Mouse (Mus musculus): ENCODE data around the gene Ckap2l. TPM values are rescaled to one million over a fixed set of nuclear protein-coding genes. Genes with fewer than 3 reads are reported as not detected.

Gene Ckap2l
- polyA plus RNA-seq, 1 experiment from 2014 or later: 29.6 TPM

- no peak for DNase-seq (ENCODE audit: low spot score)
Observed at GRCm38 (mm10) chr2:129265316-129265715, 31.7 kb downstream of the Ckap2l start.

DNA sequence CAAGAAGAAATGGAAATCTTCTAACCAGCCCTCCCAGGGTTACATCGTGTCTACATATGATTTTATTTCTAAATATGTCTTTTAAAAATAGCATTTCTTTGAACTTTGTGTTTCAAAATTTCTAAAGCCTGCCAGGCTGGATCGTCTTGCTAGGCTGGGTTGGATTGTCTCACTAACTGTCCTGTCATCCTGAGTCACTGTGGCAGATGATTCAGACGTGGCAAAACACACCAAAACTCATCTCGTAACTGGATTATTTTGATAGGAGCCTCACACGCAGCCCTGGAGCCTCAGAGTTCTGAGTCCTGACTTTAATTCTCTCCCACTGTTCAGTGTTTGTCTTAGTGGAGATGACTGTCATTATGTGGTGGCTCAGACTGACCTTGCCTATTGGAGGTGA is 33.9 kb downstream of the Ckap2l start:
- DNase-seq (ENCODE audit: low spot score): no peak

GRCm38 (mm10) chr2:129261151-129261794 is 35.7 kb downstream of the Ckap2l start:
- no peak for DNase-seq (ENCODE audit: low spot score)

- DNase-seq (ENCODE audit: low spot score): no peak
Observed at GRCm38 (mm10) chr2:129260646-129261045, 36.4 kb downstream of the Ckap2l start.

DNA sequence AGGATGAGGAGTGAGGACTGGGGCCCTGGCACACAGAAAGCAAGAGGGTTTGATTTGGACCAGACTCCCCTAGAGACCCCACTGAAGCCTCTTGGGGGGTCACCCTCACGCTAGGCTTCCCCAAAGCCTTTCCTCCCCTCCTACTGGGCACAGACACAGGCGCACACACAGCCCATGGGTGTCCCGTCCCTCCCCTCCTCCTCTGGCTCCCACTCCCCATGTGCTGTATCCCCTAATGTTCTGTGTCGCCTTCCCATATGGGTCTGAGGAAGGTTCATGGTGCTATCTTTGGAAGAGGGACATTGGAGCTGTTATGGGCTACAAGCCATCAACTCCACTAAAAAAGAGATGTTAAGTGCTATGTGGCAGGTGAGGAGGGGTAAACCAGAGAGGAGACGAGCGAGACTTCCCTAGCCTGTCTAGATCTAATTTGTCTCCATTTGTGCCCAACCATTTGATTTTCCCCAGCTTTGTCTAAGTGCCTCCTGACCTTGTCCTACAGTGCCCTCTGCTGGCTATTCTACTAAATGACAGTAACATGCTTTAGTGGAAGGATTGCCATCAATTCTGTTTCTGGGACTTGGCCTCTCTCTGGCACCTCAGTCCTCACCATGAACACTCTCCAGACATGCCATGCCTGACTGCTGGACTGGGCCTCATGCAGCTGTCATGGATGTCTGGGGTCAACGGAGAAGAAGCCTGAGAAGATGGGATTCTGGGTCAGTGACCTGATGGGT is 38.4 kb downstream of the Ckap2l start:
- peak; percentile 83 for DNase-seq (ENCODE audit: low spot score)

DNA sequence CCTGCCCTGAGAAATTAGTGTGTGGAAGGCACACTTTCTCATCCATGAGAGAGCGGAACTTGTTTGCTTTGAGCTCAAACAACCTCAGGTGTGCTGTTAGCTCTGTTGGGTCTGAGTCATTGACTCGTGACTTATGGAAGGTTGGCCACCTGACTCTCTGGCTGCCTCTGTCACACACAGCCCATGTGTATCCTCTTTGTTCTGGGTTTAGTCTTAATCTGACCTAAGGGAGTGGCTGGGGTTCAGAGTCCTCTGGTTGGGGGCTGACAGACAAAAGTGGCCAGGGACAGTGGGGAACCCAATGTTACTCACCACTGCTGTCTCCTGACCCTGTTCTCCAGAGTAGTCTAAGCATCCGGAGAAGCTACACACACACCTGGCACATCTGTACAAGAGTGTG is 39.0 kb downstream of the Ckap2l start:
- no peak for DNase-seq (ENCODE audit: low spot score)

DNA sequence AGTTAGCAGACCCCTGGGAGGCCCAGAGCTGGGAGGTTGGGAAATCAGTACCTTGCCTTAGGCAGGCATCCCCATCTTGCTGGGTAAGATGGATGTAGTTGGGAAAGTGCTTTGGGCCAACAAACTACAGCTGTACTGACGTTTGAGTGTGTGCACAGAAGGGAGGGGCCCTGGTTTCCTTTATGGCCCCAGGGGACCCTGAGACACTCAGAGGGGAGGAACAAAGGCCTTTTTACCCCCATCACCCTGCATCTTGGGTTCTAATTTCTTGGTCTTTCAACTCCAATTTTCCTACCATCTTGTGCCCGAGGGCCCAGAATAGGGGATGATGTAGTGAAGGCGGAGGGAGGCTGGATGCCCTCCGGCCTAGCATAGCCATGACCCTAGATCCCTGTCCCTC is 41.0 kb downstream of the Ckap2l start:
- no peak for DNase-seq (ENCODE audit: low spot score)

- DNase-seq (ENCODE audit: low spot score): no peak
Observed at GRCm38 (mm10) chr2:129254076-129254475, 42.9 kb downstream of the Ckap2l start.

DNA sequence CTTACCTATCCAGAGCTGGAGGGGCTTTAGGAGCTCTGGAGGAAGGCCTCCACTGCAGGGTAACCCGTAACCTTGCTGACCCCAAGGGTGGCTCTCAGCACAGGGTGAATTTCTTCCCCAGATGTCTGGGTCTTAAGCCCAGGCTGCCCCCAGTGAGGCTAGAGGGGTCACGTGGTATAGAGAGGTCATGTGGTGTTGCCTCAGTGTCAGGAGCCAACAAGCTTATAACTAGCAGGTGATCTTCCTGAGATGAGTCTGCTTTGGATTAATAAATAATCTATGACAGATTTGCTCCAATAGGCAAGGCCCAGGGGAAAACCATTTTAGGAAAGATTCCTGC is 43.4 kb downstream of the Ckap2l start:
- no peak for DNase-seq (ENCODE audit: low spot score)

- no peak for DNase-seq (ENCODE audit: low spot score)
Observed at GRCm38 (mm10) chr2:129252836-129253630, 44.0 kb downstream of the Ckap2l start.

- no peak for DNase-seq (ENCODE audit: low spot score)
Observed at GRCm38 (mm10) chr2:129249321-129249720, 47.7 kb downstream of the Ckap2l start.

DNA sequence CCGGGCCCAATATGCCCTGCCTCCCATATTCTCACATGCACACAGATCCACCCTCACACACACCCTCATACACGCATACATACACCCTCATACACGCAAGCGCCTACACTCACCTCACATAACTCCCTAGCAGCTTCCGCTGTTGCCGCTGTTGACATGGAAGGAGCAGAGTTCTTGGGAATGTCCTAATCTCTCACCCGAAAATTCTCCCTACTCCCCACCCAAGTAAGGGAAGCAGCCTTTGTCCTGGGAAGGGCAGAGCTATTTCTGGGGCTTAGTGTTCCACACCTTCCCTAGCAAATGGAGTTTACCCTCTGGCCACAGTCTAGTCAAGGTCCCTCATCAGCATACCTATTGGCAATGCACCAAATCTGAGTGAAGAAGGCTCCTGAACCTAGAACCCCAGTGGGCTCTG is 49.3 kb downstream of the Ckap2l start:
- DNase-seq (ENCODE audit: low spot score): no peak

DNA sequence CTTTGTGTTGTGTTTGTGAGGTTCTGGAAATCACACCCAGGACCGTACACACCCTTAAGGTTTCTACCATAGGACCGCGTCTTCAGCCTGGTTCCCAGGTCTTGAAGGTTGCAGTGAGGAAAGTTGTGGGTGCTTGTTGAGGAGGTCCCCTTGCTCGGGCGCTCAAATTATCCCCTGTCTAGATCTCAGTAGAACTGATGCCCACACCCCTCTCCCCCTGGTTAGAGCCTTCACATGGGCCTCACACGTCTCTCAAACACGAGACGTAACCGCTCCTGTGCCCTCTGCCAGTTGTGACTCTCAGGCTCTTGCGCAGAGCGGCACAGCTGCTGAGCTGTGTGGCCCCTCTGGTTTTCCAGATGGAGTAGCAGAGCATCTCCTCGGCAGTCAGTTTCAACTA is 50.1 kb downstream of the Ckap2l start:
- no peak for DNase-seq (ENCODE audit: low spot score)

GRCm38 (mm10) chr2:129246436-129246835 is 50.6 kb downstream of the Ckap2l start:
- DNase-seq (ENCODE audit: low spot score): no peak

- DNase-seq (ENCODE audit: low spot score): no peak
Observed at GRCm38 (mm10) chr2:129245618-129246017, 51.4 kb downstream of the Ckap2l start.

DNA sequence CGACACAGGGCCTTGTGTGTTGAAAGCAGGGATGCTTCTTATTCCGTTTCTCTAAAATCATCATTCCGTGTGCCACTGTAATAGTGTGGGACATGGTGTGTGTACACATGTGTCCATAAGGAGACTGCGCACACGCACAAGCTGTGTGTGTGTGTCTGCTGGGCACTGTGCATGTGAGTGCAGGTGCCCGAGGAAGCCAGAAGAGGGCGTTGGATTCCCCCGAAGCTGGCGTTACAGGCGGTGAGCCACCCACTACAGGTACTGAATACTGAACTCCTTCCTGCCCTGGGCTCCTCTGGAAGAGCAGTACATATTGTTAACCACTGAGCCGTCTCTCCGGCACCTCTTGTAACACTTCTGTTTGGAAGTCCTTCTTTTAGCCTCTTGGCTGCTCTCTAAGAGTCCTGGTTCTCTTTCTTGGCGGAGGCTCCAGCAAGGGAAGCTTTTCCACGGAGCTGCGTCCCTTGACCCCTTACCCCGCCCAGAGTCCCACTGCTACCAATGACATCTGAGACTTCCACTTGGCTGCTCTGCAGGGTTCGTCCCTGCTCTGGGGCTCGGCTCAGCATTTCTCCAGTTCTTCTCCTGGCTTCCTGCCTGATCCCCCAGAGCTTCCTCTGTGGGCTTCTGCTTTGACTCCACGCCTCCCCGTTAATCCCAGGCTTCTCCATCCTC is 52.4 kb downstream of the Ckap2l start:
- DNase-seq (ENCODE audit: low spot score): no peak

DNA sequence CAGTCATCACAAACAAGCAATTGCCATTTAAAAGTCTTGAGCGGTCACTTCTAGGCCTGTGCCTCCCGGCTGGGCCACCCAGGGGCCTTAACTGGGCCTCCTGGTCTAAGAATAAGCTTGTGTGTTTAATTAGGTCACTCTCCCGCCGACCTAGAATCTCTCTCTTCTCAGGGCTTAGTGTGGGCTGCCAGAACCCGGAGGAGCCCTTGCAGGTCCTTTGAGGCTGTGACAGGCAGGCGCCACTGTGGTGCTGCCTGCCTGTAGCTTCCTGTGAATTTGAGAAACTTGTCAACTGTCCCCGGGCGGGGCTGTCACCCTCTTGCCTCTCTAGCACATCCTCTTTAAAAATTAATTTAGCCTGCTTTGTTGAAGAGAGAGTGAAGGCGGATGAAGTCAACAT is 53.2 kb downstream of the Ckap2l start:
- DNase-seq (ENCODE audit: low spot score): peak; percentile 45

- DNase-seq (ENCODE audit: low spot score): no peak
Observed at GRCm38 (mm10) chr2:129243005-129243404, 54.0 kb downstream of the Ckap2l start.

- no peak for DNase-seq (ENCODE audit: low spot score)
Observed at GRCm38 (mm10) chr2:129241845-129242833, 54.9 kb downstream of the Ckap2l start.

DNA sequence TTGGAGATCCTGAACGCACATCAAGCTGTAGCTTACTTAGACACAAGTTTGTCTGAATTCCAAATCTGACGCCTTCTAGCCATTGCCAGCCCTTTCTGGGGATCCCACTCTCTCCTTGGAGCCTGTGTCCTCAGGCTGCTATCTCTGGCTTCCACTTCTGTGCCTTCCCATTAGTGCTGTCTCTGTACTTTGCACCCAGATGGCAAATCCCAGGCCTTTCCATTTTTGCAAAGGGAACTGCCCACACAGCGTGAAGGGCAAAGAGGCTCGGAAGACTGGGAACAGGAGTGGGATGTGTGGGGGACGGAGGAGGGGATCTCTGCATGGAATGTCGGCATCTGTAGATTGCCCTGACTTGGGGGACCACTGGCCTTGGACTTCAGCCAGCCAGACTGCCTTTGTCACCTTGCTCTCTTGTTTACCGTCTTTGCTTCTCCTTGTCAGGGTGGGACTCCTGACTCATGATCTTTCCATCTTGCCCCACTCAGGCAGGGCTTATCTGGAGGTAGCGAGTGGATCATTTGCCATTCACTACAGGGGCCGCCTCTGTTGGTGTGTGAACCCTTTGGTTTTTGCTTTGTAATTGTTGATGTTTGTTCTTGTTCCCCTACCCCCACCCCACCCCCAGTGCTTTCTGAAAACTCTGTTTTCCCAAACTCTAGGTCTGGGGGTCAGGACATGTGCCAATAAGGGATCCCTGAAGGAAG is 56.1 kb downstream of the Ckap2l start:
- no peak for DNase-seq (ENCODE audit: low spot score)
